Mouse (Mus musculus) skeletal muscle tissue, postnatal 0 days (tissue): ENCODE measurements around the gene Ephx1. TPM values are rescaled to one million over a fixed set of nuclear protein-coding genes. Genes with fewer than 3 reads are reported as not detected.

Source experiments
- polyA plus RNA-seq: library from polyadenylated mRNA; unstranded; fragments of >200 nt; fragmentation: Nextera tagmentation; extraction: Ambion mirVana; gene quantifications from 2 replicates; pipeline ENCODE4 v1.2.1, GENCODE M21; 2015

Ephx1 gene
- polyA plus RNA-seq, result 22.2 and 24.2 TPM in 2 replicates

GRCm38 (mm10) chr1:181020756-181021487, at the start of gene Ephx1:
Gene Ephx1 (minus strand): TSS chr1:181020904.

GRCm38 (mm10) chr1:181050937-181051336, 30.2 kb upstream of the Ephx1 start, which contains the start of gene 9130409I23Rik:
Gene 9130409I23Rik (plus strand): TSS chr1:181051237.

GRCm38 (mm10) chr1:180942166-180943031, 78.3 kb downstream of the Ephx1 start, which contains the start of gene Tmem63a:
Gene Tmem63a (plus strand): TSS chr1:180942344.

DNA sequence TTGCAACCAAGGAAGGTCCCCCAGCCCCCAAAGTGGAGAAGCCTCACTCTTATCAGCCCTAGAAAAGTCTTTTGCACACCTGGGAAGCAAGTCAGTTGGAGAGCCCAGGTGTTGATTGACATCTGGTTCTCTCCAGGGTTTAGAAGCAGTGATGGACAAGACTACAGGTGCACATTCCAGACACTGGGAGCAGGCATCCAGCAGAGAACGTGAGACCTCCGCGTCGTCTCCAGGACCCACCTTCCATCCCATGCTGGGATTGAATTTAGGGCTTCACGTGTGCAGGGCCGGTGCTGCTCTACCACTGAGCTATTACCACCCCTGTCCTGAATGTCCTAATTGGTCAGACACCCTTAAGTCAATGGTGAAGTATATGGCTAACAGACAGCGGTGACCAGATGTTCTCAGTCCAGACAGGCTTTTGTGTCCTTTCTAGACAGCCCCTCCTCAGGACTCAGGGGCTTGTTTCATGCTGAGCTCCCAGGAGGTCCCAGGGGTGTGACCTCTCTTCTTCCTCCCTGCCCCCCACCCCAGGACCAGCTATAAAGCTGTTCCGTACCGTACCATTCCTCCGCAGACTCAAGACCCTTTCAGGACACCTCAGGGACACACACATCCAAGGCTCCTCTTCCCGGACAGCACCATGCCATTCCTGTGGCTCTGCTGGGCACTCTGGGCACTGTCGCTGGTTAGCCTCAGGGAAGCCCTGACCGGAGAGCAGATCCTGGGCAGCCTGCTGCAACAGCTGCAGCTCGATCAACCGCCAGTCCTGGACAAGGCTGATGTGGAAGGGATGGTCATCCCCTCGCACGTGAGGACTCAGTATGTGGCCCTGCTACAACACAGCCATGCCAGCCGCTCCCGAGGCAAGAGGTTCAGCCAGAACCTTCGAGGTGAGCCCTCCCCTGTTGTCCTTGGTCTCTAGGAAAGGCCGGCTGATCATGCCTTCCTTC, 86.0 kb downstream of the Ephx1 start, which contains the start of gene Lefty1:
Gene Lefty1, plus strand, starts transcription at position 556 of the 953 bp plus-strand sequence.

Other genes with a start within 250 kb of the Ephx1 start
- gene H3f3a, start 207.0 kb downstream of the Ephx1 start, polyA plus RNA-seq, result 1,105 and 1,454 TPM in 2 replicates
- 18.8 and 19.7 TPM in 2 replicates for gene Sde2, start 169.8 kb downstream of the Ephx1 start, polyA plus RNA-seq
- gene Lefty2, start 127.8 kb downstream of the Ephx1 start, polyA plus RNA-seq, result 0.07 TPM in 1 of 2 replicates, not detected in the other
- 41.2 and 45.0 TPM in 2 replicates for gene Pycr2, start 116.6 kb downstream of the Ephx1 start, polyA plus RNA-seq
- gene Lefty1, start 85.9 kb downstream of the Ephx1 start, polyA plus RNA-seq, result 0.99 and 3.2 TPM in 2 replicates
- gene Tmem63a, start 78.6 kb downstream of the Ephx1 start, polyA plus RNA-seq, result 7.4 and 8.6 TPM in 2 replicates
- gene 9130409I23Rik, start 30.3 kb upstream of the Ephx1 start, polyA plus RNA-seq, result not detected in 2 replicates
- gene Nvl, start 123.3 kb upstream of the Ephx1 start, polyA plus RNA-seq, result 9.9 TPM in 2 replicates
- gene Cnih4, start 123.8 kb upstream of the Ephx1 start, polyA plus RNA-seq, result 67.2 and 80.6 TPM in 2 replicates
- gene Wdr26, start 191.1 kb upstream of the Ephx1 start, polyA plus RNA-seq, result 34.6 and 39.3 TPM in 2 replicates